Mouse (Mus musculus) C2C12 (cell line): ENCODE results near the gene Fnbp1.

Experiments used
- CEBPB ChIP-seq: IDR thresholded peaks from one replicate; pipeline ENCODE4 v1.6.1; 2011; ENCODE audit warnings: low read depth, mild to moderate bottlenecking, control low read depth, moderate library complexity
- CTCF ChIP-seq: IDR thresholded peaks from one replicate; pipeline ENCODE4 v1.5.1; 2011; ENCODE audit not compliant: control insufficient read depth, insufficient read depth, insufficient read length
- MAX ChIP-seq: IDR thresholded peaks from one replicate; pipeline ENCODE4 v1.6.1; 2011; ENCODE audit warnings: mild to moderate bottlenecking, control low read depth
- MYOD1 ChIP-seq: IDR thresholded peaks from one replicate; pipeline ENCODE4 v1.6.1; 2011; ENCODE audit warnings: low read depth; ENCODE audit not compliant: control insufficient read depth, insufficient read length
- MYOG ChIP-seq: IDR thresholded peaks from one replicate; pipeline ENCODE4 v1.6.1; 2011; ENCODE audit not compliant: control insufficient read depth, insufficient read length; ENCODE audit errors: extremely low read depth
- USF1 ChIP-seq: IDR thresholded peaks from one replicate; pipeline ENCODE4 v1.6.1; 2011; ENCODE audit warnings: low read depth, mild to moderate bottlenecking, control low read depth, moderate library complexity

DNA sequence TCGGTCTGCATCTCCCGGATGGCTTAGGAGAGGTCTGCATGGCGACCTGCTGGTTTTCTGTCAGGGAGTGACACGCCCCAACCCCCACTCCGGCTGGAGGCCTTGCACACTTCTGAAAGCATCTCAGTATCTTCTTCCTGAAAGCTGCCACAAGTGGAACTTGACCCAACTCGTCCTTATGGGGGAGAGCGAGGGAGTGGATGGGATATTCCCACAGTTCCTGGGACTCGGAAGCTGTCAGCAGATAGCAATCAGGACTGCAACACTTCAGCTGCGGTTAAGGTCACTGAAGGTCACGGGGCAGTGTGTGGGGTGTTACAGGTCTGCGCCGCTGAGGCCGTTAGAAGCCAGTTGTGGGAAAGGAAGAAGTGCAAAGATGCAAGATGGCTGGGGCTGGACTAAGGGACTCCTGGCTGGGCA is 6.3 kb downstream of the Fnbp1 start:
- TF ChIP-seq CTCF (no peak), MAX (no peak), MYOD1 (no peak), CEBPB (no peak), USF1 (no peak), MYOG (no peak)
